Mouse (Mus musculus) G1E (cell line): Measurements from ENCODE around the gene Gm14862. TPM values are rescaled to one million over a fixed set of nuclear protein-coding genes. Genes with fewer than 3 reads are reported as not detected.

Experiments used
- ATAC-seq: 2 replicates; pipeline ENCODE4 v1.8.0; 2016; ENCODE audit warnings: mild to moderate bottlenecking; ENCODE audit not compliant: insufficient number of reproducible peaks, poor library complexity, low FRiP score, severe bottlenecking; ENCODE audit errors: extremely low read depth
- DNase-seq: peaks from one replicate; pipeline ENCODE4 v3.0.0; 2012; ENCODE audit warnings: low spot score
- H3K27me3 ChIP-seq: 2 replicates; pipeline ENCODE4 v1.6.1; 2012; ENCODE audit warnings: mild to moderate bottlenecking, low read length, inconsistent platforms; ENCODE audit not compliant: insufficient read depth
- H3K36me3 ChIP-seq: replicated peaks from 2 replicates; pipeline ENCODE3; 2012; ENCODE audit warnings: mild to moderate bottlenecking, inconsistent platforms
- H3K4me1 ChIP-seq: 2 replicates; pipeline ENCODE4 v1.6.1; 2012; ENCODE audit warnings: low read depth, low read length, inconsistent platforms, mixed read lengths; ENCODE audit not compliant: insufficient read depth
- H3K4me3 ChIP-seq: 2 replicates; pipeline ENCODE4 v1.5.1; 2012; ENCODE audit warnings: low read depth, mild to moderate bottlenecking, inconsistent platforms, low read length, moderate library complexity, mixed read lengths
- H3K9me3 ChIP-seq: replicated peaks from 2 replicates; pipeline ENCODE4 v1.6.1; 2012; ENCODE audit warnings: inconsistent platforms
- CTCF ChIP-seq: IDR thresholded peaks from 2 replicates; pipeline ENCODE4 v1.5.1; 2012; ENCODE audit warnings: low read depth, low read length, inconsistent platforms, mixed read lengths
- GATA1 ChIP-seq: IDR thresholded peaks from 2 replicates; pipeline ENCODE4 v1.6.1; 2012; ENCODE audit warnings: borderline replicate concordance, low read length, inconsistent platforms, mixed read lengths
- GATA2 ChIP-seq: IDR thresholded peaks from 2 replicates; pipeline ENCODE4 v1.6.1; 2012; ENCODE audit warnings: low read depth, low read length, inconsistent platforms, borderline replicate concordance
- POLR2AphosphoS5 ChIP-seq: IDR thresholded peaks from 2 replicates; pipeline ENCODE4 v1.6.1; 2012; ENCODE audit warnings: low read depth, low read length, inconsistent platforms; ENCODE audit not compliant: insufficient replicate concordance
- TAL1 ChIP-seq: conservative IDR thresholded peaks from 2 replicates; pipeline ENCODE4 v1.6.1; 2012; ENCODE audit warnings: low read depth, low read length, inconsistent platforms, mixed read lengths
- polyA plus RNA-seq: library from polyadenylated mRNA; stranded (reverse); fragments of >175 nt; gene quantifications from 2 replicates; pipeline ENCODE4 v1.2.3, GENCODE M21; 2012
- total RNA-seq, 2 experiments: library from RNA; stranded (forward) in 1 of 2; stranded (reverse) in 1 of 2; fragments of 200-1000 nt in 1 of 2; fragments of >200 nt in 1 of 2; fragmentation: Nextera tagmentation in 1 of 2; gene quantifications; 2 replicates each; pipeline ENCODE4 v1.2.3; 2014 to 2017

Gene Gm14862
- total and polyA plus RNA-seq, 3 experiments = not detected

- no peak for ATAC-seq
- DNase-seq = no peak
- no peaks in the 10 kb centered on the region for H3K27me3 ChIP-seq
Measured at GRCm38 (mm10) chrX:9222412-9223221, 34.1 kb downstream of the Gm14862 start.

DNA sequence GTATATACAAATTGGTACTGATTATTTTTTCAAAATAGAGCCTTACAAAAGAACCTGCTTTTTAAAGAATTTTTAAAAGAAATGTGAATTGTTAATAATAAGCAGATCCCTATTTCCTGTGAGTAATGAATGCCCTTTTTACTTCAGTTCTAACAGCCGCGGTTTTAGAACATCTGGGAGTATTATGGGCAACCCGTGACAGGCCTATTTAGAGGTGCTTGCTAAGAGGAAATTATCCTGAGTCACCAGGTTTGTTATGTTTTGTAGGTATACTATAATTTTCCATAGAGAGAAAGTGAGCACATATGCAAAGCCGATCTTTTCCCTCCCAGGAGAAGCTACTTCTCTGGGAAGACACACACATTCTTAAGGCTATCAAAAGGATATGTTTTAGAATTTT lies 35.0 kb downstream of the Gm14862 start:
- no peaks in the 10 kb centered on the region for H3K27me3 ChIP-seq
- no peak overlapping the region for H3K4me3 ChIP-seq
- H3K4me1 ChIP-seq = peaks cover 8% of the 10 kb centered on the region; the same call in 1 of the 2 replicates
- H3K9me3 ChIP-seq = no peaks in the 10 kb centered on the region
- TF ChIP-seq POLR2AphosphoS5 (no peak), CTCF (no peak), GATA1 (no peak), GATA2 (no peak), TAL1 (no peak)
- ATAC-seq = no peak
- no peaks in the 10 kb centered on the region for H3K36me3 ChIP-seq
- DNase-seq = no peak

More at GRCm38 (mm10) chrX:9222412-9223221, 34.1 kb downstream of the Gm14862 start:
- H3K4me1 ChIP-seq = peaks cover 8% of the 10 kb centered on the region; the same call in 1 of the 2 replicates
- H3K36me3 ChIP-seq = no peaks in the 10 kb centered on the region
- TF ChIP-seq TAL1 = no peak
- no peak for TF ChIP-seq CTCF
- no peak for TF ChIP-seq GATA2
- no peak for TF ChIP-seq GATA1
- no peak for TF ChIP-seq POLR2AphosphoS5
- no peaks in the 10 kb centered on the region for H3K9me3 ChIP-seq
- no peak overlapping the region for H3K4me3 ChIP-seq

- no peak for DNase-seq
- no peak for TF ChIP-seq GATA2
- TF ChIP-seq GATA1 = no peak
- TF ChIP-seq TAL1 = no peak
- no peak for TF ChIP-seq CTCF
- no peak for TF ChIP-seq POLR2AphosphoS5
Measured at GRCm38 (mm10) chrX:9221206-9221605, 35.5 kb downstream of the Gm14862 start.

DNA sequence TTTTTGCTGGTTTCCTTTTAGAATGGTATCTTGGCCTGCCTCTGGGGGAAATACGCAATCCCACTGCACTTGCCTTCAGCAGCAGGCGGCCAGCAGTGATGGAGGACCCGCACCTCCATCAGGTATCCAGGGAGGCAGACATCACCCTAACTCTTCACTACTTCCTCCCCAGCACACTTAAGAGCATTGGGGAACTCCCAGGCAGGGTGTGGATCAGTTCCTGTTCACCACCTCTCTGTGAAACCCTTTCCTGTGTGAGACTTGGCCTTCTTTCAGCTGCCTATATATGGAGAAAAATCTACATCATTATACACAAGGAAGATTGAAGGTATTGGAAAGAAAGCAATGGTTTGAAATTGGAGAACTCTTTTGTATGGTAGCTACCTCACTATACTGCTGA lies 37.1 kb downstream of the Gm14862 start:
- Histone ChIP-seq H3K4me3 (no peak overlapping the region), H3K4me1 (peaks cover 8% of the 10 kb centered on the region; the same call in 1 of the 2 replicates), H3K36me3 (no peaks in the 10 kb centered on the region), H3K9me3 (no peaks in the 10 kb centered on the region), H3K27me3 (no peaks in the 10 kb centered on the region)
- ATAC-seq (no peak), DNase-seq (no peak)
- TF ChIP-seq TAL1 (no peak), GATA2 (no peak), GATA1 (no peak), POLR2AphosphoS5 (no peak), CTCF (no peak)

More at GRCm38 (mm10) chrX:9221206-9221605, 35.5 kb downstream of the Gm14862 start:
- no peak for ATAC-seq
- no peak overlapping the region for H3K4me3 ChIP-seq
- no peaks in the 10 kb centered on the region for H3K36me3 ChIP-seq
- peaks cover 8% of the 10 kb centered on the region; the same call in 1 of the 2 replicates for H3K4me1 ChIP-seq
- no peaks in the 10 kb centered on the region for H3K9me3 ChIP-seq
- H3K27me3 ChIP-seq = no peaks in the 10 kb centered on the region

- TF ChIP-seq TAL1 = no peak
- TF ChIP-seq CTCF = no peak
- TF ChIP-seq GATA2 = no peak
- no peak for TF ChIP-seq POLR2AphosphoS5
- no peak for TF ChIP-seq GATA1
- Histone ChIP-seq H3K4me1 (peaks cover 4% of the 10 kb centered on the region; the same call in 1 of the 2 replicates), H3K36me3 (no peaks in the 10 kb centered on the region), H3K4me3 (no peak overlapping the region), H3K27me3 (0 out of 2 replicates have a peak, but pooled peaks cover 3% of the 10 kb centered on the region), H3K9me3 (no peaks in the 10 kb centered on the region)
- ATAC-seq (no peak), DNase-seq (no peak)
Measured at GRCm38 (mm10) chrX:9216244-9216643, 40.5 kb downstream of the Gm14862 start.

GRCm38 (mm10) chrX:9205121-9205520 lies 51.6 kb downstream of the Gm14862 start:
- DNase-seq = no peak
- TF ChIP-seq CTCF (no peak), GATA1 (no peak), POLR2AphosphoS5 (no peak), TAL1 (no peak), GATA2 (no peak)
- Histone ChIP-seq H3K9me3 (no peaks in the 10 kb centered on the region), H3K4me3 (no peak overlapping the region), H3K27me3 (peaks cover under 1% of the 10 kb centered on the region; the same call in 1 of the 2 replicates), H3K4me1 (no peaks in the 10 kb centered on the region), H3K36me3 (no peaks in the 10 kb centered on the region)
- no peak for ATAC-seq
